Mouse (Mus musculus): ENCODE data around the gene Chchd5.

Chchd5 gene

DNA sequence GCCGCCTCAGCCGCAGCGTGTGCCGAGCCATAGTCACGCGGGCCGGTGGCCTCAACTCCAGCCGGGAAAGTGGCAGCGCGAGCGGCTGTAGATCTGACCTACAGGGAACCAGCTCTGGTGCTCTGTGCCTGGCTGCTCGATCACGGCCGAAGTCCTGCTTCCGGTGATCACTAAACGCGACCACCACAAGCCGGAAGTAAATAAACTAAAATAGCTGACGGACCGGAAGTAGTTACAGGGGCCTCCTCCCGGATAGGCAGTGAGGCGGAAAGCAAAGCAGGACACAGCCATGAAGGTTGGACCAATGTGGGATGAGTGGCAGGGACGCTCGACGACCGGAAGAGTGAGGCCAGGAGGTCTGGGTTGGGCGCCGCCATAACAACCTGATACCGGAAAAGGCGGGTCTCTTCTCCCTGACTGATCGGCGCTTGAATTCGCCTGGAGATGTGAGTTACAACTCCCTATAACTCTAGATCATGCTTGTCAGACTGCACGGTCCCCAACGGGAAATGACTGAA lies at the start of gene Chchd5:
Chchd5 (plus strand) TSS at position 289 of the 518 bp plus-strand sequence.
- DNase-seq: peak; percentile 94

DNA sequence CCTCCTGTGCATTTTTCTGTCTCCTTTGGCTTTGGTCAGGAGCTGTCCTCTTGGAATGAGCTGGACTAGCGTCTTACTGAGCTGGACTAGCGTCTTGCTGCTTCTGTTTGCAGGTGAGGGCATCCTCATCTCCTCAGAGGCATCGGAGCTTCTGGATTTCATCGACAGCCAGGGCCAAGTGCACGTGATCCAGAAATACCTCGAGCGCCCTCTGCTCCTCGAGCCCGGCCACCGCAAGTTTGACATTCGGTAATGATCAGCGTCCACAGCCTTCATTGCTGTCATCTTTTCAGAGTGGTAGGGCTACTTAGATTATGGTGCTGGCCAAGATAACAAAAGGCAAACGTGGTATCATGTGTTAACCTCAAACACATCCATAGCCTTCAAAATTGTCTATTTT lies 48.4 kb upstream of the Chchd5 start:
- DNase-seq: no peak

DNA sequence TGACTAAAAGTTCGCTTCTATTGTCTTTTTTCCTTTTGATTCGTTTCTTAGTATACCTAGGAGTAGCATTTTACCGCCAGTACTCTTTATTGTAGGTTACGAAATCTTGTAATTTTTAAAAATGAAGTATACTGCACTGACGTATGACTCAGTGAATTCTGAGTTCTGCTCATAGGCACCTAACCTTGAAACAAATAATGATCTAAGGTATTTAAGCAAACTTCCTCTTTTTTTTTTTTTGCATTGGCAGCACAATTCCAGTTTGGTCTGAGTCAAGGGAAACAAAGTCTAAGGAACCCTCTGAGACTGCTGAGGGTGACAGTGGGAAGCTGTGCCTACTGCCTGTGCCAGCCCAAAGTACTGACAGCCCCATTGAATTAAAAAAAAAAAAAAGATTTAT lies 46.0 kb upstream of the Chchd5 start:
- DNase-seq: no peak

DNA sequence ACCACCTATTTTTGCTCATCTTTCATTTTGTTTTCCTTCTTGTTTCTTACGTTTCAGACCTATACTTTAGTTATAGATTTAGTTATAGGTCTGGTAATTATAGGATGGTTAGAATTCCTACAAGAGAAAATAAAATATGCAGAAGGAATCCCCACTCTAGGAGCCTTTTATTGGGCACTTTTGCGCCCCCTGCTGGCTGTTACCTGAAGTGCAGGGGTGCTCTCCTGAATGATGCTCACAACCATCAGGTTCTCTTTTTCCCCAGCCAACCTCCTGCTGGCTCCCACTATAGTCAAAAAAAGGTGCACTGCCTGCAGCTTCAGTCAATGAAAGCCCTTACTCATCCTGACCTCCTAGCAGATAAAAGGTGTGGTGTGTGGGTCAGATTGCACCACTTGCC lies 44.5 kb upstream of the Chchd5 start:
- DNase-seq: peak; percentile 30

DNA sequence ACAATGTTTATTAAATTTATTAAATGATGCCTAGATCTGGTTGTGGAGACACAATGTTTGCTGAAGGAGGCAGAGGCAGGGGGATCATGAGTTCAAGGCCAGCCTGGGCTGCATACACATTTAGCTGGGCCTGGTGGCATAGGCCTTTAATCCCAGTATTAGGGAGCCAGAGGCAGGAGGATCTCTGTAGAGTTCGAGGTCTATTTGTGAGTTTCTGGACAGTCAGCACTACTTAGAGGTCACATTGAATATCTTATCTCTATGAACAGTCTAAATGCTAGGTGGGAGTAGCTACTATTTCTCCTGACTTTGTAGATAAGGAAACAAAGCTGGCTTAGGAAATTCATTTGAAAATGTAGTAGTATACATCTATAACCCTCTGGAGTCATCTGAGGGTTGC lies 42.0 kb upstream of the Chchd5 start:
- DNase-seq: no peak

DNA sequence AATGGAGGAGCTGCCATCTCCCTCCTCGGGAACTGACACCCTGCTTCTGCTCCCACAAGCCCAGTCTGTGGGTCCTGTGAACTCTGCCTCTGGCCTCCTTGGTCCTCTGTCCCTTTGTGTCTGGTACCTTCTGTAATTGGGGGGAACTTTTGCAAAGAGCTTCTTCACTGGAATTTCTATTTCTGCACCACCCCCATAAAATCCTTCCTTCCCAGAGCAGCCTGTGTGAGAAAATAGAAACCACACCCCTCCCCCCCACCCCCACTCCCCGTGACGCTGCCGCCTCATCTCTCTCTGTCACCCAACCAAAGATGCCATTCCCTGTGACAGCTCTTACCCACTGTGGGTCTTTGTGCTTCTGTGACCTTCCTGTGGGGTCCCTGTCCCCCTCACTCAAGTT lies 39.1 kb upstream of the Chchd5 start:
- no peak for DNase-seq

DNA sequence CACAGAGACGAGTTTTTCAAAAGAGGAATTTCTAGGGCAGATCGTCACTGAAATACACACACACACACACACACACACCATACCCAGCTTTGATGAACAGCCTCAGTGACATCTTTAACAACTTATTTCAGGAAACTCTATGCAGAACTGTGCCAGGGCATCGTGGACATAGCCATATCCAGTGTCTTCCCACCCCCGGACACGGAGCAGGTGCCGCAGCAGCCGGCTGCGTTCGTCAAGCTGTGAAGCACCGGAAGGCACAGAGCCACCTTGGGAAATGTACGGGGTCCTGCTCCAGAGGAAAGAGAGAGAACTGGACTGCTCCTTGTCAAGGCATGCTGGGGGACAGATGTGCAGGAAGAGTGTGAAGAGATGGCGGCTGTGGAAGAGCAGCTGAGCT lies 36.7 kb upstream of the Chchd5 start:
- DNase-seq: no peak

DNA sequence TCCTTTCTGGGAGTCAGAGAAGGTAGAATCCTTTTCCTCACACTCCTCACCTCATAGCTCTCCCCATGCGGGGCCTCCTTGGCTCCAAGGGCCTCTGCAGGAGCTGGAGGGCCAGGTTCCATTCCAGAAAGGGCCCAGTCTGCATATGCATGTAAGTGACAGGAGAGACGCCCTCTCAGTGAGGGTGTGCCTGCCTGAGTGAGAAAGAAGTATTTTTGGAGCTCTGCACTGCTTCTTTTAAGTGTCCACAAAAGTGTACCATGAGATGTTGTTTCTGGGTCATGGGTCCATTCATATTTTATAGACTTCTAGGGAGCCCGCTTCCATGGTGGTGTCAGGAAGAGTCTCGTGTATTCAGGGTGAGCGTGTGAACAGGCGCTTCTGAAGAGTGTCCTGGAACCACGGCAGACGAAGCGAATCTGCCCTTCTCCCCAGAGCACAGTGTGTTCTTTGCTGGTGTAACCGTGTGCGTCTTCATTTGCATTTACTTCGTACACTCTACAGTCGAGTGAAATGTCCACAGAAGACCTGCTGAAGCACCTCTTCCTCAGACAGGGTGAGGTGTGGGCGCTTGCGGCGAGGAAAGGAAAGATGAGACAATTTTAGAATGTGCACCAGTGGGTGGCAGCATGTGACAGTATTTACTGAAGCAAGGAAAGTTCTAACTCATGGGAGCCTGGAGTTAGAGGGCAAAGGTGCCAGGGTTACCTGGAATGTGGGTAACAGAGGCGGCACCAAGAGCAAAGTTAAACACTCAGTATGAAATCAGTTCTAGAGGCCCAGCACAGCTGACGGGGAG lies 35.4 kb upstream of the Chchd5 start:
- peak; percentile 39 for DNase-seq

DNA sequence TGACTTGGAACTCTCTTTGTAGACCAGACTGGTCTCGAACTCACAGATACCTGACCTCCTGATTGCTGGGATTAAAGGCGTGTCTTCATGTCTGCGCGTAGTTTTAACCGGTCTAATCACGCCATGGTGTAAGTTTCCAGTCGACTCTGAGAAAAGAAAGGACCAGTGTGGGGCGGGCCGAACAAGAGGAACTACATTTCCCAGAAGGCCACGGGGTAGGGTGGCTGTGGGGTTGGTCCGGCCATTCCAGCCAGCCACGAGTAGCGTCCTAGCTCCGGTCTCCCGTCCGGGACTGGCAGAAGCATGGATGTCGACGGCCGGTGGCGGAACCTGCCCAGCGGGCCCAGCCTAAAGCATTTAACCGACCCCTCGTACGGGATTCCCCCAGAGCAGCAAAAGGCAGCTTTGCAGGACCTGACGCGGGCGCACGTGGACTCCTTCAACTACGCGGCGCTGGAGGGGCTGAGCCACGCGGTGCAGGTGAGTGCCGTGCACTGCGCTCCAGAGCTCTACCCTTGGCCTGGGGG lies 28.7 kb upstream of the Chchd5 start, which contains the start of gene Polr1b:
Polr1b (plus strand) TSS at position 212 of the 527 bp plus-strand sequence.
- DNase-seq: peak; percentile 94

DNA sequence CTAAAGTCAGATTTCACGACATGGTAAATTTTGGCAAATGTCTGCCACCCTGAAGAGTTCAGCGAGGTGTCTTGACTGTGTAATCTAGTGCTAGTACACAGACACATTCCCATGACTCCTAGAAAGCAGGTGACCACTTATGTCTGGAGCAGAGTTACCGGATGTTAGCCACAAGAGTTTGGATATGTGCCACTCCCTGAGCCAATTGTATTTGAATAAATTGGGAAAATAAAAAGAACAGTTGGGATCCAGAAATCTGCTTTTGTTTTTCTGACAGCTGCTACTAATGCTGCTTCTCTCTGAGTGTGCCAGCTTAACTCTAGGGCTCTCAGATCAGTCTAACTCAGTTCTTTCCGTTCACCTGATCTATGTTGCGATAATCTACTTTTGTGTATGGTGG lies 16.6 kb upstream of the Chchd5 start:
- DNase-seq: no peak

DNA sequence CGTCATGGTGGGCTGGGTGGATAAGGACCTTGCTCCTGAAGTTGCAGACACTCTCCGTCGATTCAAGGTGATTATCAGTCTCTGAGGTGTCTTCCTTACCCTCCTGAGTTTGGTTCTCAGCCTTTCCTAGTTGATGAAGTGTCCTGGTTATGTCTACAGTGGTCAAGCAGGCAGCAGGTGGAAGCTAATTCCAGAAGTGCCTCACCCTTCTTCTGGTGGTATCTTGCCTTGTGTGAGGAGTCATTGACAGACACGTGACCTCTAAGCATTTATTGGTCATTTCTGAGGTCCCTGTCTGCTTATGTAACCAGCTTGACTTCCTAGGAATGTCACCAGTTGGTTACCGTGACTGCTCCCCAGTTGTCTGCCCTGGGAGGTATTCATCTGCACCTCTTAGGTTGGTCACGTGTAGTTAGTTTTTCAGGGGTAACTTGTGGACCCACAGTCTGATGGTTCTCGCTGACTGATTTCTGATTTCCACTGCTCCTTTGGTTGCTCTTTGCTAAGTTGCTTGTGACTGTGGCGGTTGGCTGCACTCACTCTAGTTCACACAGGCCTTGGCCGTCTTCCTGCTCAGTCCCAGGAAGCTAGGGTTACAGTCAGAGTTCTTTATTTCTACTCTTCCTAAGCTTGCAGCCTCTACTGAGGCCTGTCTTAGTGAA lies 13.7 kb upstream of the Chchd5 start:
- DNase-seq: no peak

DNA sequence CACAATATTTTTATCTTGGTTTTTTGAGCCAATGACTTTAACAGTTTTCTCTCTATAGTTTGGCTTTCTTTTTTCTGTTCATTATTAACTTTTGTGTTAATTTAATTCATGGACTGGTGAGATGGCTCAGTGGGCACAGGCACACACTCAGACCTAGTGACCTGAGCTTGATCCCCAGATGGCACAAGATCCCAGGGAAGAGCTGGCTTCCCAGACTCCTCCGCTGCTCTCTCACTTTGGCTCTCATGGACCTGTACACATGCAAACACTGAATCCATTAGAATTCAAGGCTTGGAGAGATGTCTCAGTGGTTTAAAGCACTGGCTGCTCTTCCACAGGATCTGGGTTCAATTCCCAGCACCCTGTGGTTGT lies 13.1 kb upstream of the Chchd5 start:
- no peak for DNase-seq

DNA sequence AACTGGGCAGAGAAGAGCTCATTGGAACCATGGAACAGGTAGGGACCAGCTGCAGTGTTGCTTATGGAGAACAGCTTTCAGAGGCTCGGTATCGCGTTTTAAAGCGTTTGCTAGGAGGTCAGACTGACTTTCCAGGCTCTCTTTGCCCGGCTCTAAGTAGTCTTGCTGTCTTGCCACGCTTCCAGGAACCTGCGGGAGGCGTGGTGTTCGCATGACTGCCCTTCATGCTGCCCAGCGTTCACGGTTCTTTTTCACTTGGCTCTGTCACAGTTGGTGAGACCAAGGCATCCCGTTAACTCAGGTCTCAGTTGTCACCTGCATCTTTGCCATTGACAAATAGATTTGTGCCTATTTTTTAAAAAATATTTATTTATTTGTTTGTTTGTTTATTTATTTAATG lies 11.4 kb upstream of the Chchd5 start:
- no peak for DNase-seq

DNA sequence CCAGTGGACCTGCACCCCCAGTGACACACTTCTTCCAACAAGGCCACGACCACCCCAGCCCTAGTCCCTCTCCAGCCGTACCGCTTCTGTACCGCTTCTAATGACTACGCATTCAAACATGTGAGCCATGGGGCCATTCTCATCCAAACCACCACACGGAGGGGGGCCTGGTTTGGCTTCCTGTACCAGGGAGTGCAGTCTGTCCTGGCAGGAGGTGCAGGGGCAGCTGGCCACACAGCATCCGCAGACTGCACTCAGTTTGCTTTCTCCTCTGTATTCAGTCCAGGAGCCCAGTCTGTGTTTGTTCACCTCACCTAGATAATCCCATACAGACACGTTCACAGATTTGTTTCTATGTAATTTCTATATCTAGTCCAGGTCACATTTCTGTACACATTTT lies 7.5 kb upstream of the Chchd5 start:
- no peak for DNase-seq

DNA sequence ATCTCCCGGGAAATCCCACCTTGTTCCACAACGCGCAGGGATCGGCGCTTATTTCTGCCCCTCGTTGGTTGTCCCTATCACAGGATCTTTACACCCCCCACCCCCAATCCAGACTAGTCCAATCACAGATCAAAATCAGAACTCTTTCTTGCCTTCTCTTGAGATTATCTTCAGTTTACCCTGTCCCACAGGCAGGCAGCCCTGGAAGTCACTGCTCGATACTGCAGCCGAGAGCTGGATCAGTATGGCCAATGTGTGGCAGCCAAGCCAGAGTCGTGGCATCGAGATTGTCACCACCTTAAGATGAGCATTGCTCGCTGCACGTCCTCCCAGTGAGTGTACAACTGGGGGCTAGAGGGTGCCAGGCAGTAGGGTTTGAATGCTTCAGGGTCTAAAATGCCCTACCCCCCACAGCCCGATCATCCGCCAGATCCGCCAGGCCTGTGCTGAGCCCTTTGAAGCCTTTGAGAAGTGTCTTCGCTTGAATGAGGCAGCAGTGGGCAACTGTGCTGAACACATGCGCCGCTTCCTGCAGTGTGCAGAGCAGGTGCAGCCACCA lies 566 bp downstream of the Chchd5 start:
- peak; percentile 42 for DNase-seq

DNA sequence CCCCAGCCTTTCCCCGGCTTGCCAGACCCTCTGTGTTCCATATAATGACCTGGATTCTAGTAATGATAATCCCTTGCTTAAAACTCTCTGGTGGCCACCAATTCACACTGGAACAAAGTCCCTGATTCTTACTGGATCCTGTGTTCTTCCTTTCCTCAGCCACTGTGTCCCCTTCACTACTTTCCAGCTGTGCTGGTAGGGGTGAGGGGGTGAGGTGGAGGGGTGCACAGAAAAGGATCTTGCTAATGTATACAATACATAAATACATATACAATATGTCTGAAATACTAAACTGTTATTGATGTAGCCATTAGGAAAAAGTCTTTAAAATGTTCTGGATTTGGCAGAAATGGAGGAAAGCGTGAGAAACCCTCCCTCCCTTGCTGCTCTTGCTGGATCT lies 1.3 kb downstream of the Chchd5 start:
- no peak for DNase-seq

DNA sequence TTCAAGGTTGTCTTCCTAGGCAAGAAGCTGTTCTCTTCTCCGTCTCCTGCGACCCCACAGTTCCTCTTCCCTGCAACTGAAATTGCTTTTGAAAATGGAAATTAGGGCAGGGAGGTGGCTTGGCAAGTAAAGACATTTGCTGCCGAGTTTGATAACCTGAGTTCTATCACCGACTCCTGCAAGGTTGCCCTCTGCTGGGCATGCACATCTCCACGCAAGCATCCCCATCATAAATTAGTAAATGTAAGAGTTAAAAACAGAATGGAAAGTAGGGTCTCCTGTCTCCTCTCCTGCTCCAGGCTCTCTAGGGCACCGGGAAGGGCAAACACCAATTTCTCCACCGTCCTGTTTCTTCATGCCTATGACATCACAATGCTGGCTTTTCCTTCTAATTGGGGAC lies 2.7 kb downstream of the Chchd5 start:
- no peak for DNase-seq

DNA sequence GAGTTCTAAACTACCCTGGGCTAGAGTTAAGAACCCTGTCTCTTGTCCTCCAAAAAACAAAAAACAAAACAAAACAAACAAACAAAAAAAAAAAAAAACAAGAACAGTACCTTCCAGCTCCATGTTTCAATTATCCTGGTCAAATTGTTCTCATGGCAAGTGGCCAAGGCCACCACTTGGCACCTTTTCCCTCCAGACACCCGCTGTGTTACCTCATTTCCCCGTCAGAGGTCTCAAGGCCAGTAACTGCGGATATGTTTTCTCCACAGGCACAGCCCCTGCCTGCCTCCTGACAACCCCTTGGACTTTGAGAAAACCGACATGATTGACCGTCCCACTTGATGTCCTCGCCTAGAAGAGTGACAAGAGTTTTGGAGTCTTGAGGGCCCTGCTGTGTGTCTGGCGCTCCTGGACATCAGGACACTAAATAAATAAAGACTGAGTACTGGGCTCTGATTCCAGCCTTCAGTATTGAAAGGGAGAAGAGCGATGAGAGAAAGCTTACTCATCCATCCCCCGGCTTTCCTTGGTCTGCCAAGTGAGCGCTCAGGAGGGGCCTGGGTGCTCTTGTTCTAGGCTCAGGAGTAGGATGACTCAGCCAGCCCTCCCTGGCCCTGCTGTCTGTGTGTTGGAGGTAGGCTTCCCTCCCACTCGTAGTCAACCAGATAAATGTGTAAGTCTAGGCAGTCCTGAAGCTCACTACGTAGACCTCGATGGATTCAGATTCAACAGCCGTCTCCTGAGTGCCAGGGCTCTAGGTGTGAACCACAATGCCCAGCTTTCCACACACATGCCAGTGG lies 3.7 kb downstream of the Chchd5 start:
- no peak for DNase-seq

DNA sequence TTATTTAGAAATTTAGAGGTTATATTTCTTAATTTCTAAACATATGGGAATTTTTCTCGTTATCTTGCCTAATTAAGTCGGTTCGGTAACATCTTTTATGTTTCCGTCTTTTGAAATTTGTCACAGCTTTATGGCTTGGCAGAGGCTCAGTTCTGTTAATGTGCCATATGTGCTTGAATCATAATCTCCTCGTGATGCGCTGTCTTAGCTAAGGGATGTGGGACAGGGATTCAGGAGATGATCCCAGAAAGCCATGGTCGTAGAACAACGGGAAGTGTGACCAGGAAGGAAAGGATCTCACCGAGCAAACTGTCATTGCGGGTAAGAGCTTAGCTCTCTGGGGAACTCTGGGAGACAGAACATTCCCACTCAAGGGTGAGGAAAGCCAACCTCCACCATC lies 10.4 kb downstream of the Chchd5 start:
- DNase-seq: no peak

DNA sequence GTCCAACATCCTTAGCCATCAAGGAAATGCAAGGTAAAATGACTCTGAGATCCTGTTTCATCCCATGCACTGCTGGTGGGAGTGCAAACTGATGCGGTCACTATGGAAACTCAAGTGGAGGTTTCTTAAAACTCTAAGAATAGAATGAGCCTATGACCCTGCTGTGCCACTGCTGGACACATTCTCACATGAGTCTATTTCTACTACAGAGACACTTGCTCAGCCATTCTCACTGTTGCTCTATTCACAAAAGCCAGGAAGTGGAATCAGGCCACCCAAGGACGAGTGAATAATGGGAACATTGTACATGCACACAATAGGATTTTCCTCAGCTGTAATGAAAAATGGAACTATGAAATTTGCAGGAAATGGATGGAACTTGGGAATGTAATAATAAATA lies 19.3 kb downstream of the Chchd5 start:
- no peak for DNase-seq

DNA sequence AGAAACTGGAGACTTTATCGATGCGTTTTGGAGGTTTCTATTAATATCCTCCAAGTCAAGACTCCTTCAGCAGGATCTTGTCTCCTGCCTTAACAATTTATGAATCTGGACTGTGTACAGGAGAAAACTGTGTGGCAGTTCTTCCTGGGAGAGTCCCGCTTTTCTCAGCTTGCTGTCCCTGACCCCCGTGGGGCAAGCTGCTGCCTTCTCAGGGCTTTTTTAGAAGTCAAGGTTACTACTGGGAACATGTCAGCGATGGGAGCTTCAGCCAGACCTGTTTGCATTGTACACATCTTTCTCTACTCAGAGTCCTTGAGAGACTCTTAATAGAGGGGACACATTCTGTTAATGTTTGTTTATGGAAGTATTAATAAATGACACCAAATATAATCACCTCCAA lies 20.9 kb downstream of the Chchd5 start:
- DNase-seq: no peak

DNA sequence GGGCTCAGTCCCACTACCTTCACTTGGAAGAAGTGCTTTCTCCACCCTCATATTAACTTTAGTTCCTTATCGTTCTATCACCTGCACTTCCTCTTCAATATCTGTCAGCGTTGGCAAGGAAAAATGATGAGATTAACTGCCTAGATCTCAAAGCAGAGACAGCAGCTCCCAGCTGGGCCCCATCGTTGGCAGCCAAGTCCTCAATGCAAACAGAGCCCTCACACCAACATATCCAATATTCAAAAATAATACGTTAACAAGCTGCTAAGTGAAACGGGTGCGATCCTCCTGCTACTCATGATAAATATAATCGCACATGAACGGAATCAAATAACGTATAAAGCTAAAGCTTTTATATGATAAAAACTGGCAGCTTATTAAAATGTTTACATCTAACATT lies 21.6 kb downstream of the Chchd5 start:
- no peak for DNase-seq

DNA sequence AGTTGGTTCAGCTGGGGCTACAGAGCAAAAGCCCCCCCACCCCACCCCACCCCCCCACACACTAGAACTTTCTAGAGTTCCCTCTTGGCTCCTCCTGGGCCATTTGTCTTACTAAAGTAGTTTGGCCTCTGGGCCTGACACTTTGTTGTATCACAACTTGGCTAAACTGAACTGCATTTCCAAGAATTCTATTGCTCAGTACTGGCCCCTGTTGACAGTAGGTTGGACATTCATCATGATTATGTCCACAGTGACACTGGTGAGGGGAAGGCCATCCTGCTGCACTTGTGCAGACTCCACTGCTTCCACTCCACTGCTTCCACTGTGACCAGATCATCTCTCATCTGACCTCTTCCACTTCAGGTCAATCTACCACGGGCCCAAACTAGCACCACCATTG lies 23.3 kb downstream of the Chchd5 start:
- DNase-seq: no peak

Measured in kidney, postnatal 10 days (tissue).